Mouse (Mus musculus): ENCODE results near the gene U2surp.

DNA sequence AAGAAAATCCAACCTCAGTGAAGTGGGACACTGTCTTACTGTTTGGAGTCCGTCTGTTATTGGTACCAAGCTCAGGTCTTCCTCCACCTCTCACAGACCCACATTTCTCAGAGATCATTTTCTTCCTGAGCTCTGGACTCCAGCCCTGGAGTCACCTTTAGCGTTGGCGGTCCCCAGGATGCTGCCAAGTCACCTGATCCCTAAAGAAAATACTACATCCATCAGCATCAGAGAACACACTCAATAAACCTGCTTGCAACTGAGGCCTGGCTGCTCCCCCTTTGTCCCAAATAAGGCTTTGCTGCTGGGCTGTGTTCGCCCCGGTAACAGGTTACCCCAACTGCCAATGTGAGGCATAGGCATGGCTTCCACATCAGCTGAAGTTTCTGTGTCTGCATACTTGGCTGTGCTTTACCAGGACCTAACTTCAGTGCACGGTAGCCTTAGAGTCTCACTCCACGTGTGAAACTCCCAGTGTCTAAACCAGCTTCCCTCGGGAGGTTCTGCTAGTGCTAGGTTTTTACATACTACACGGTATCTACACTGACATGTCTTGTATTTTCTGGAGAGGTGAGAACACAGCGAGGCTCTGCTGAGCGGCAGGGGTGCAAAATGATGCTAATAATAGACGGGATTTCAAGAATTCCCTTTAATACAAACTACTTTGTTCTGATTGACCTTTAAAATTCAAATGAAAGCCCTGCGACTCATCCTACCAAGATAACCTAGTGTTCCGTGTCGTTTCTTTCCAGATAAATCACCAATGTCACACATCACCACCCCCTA, 38.0 kb upstream of the U2surp start:
- TF ChIP-seq CTCF (IDR thresholded peaks at IDR 0.05; ENCODE audit: control insufficient read depth, insufficient read depth, insufficient read length) = no peak
- TF ChIP-seq CEBPB (IDR thresholded peaks at IDR 0.05; ENCODE audit: low read depth) = no peak
